Mouse (Mus musculus) liver, embryonic 18 days (tissue): ENCODE results near the gene Itgb5. TPM values are rescaled to one million over a fixed set of nuclear protein-coding genes. Genes with fewer than 3 reads are reported as not detected.

Source experiments
- polyA plus RNA-seq: library from polyadenylated mRNA; depleted of rRNA; stranded (reverse); fragments of >200 nt; gene quantifications from 2 replicates; pipeline ENCODE4 v1.2.3, GENCODE M21; 2012; rRNA removed

Itgb5 gene
- polyA plus RNA-seq, result 25.9 and 26.9 TPM in 2 replicates

GRCm38 (mm10) chr16:33829301-33829831, at the start of gene Itgb5:
Gene Itgb5, plus strand, starts transcription at chr16:33829665.

GRCm38 (mm10) chr16:33793846-33794791, 35.3 kb upstream of the Itgb5 start, which contains the start of gene Muc13:
Gene Muc13, plus strand, starts transcription at chr16:33794037.

GRCm38 (mm10) chr16:33966538-33967282, 137.2 kb downstream of the Itgb5 start, which contains the start of gene Umps:
Gene Umps, minus strand, starts transcription at chr16:33967038.

Other genes with a start within 250 kb of the Itgb5 start
- gene Heg1, start 145.3 kb upstream of the Itgb5 start, polyA plus RNA-seq, result 3.8 and 4.0 TPM in 2 replicates
- 1.4 and 1.6 TPM in 2 replicates for gene Muc13, start 35.6 kb upstream of the Itgb5 start, polyA plus RNA-seq
- 16.7 and 16.8 TPM in 2 replicates for gene Umps, start 137.4 kb downstream of the Itgb5 start, polyA plus RNA-seq